ENCODE assay signal across 7 mouse cellular contexts in the genomic region with DNA sequence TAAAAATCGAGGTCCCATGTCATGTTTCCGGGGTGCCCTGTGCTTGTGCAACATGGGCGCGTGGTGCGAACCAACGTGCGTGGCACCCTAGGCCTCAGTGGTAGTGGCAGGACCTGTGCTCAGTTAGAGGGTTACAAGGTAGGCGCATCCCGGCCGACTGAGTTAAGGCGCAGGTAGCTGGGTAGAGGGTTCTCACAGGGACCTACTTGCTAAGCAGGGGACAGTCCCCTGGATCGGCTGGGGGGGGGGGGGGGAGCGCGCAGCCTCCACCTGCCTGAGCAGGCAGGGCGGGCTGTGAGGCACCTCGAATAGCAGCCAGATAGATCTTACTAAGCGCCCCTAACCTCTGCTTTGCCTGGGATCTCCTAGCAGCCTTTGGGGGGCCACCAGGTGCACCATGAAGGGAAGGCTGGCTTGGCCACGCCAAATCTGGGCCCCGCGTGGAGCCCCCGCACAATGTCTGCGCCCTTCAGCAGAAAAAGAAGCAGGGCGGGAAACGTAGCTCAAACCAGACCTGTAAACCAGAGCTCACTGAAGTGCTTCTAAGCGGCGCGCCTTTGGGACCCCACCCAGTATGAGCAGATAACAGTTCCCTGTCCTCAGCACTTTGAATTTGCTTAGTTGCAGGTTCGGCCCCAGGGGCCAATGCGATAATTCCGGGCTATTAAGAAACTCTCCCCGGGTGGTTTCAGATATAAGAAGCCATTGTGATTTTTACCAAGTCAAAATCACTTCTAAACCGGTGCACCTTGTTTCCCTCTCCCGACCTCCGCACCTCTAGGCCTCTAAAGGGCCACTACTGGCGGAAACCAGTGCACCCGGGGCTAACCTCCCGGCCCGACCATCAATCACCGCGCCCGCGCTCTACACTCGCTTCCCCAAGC. TPM values are rescaled to one million over a fixed set of nuclear protein-coding genes. Genes with fewer than 3 reads are reported as not detected.
DNase-seq lines count a peak whose midpoint lies in the region; ATAC-seq lines count a peak whose summit lies in the region.

No protein-coding gene starts in this region.

- H3K4me2 ChIP-seq in forebrain, embryonic 14.5 days (ENCODE audit: low read length) = peak overlapping the region; percentile 50
- peak overlapping the region; percentile 47 for H3K4me2 ChIP-seq in liver, embryonic 13.5 days

- no peaks in the 10 kb centered on the region for H3K9me3 ChIP-seq in forebrain, embryonic 14.5 days (replicated peaks; ENCODE audit: control insufficient read depth, low read length)
- H3K9me3 ChIP-seq in liver, embryonic 13.5 days (replicated peaks) = no peaks in the 10 kb centered on the region

- no peak for ATAC-seq in forebrain, embryonic 14.5 days
- no peak for ATAC-seq in liver, embryonic 13.5 days (ENCODE audit: low read depth)

- peaks cover 99% of the 10 kb centered on the region for H3K27me3 ChIP-seq in forebrain, embryonic 14.5 days (replicated peaks; ENCODE audit: control insufficient read depth, insufficient read depth, low read length)
- peaks cover 100% of the 10 kb centered on the region for H3K27me3 ChIP-seq in liver, embryonic 13.5 days

- no peak overlapping the region for H3K9ac ChIP-seq in forebrain, embryonic 14.5 days (ENCODE audit: low read length)
- H3K9ac ChIP-seq in liver, embryonic 13.5 days = peak overlapping the region; percentile 42

- H3K4me1 ChIP-seq in forebrain, embryonic 14.5 days (ENCODE audit: control insufficient read depth, insufficient read depth, low read length) = peaks cover 4% of the 10 kb centered on the region
- peaks cover 13% of the 10 kb centered on the region for H3K4me1 ChIP-seq in liver, embryonic 13.5 days (replicated peaks)

- peak; percentile 18 for DNase-seq in retina, embryonic 14.5 days (ENCODE audit: low spot score)
- no peak for DNase-seq in retina, postnatal 1 day
- no peak for DNase-seq in forebrain, embryonic 14.5 days (ENCODE audit: low spot score)
- no peak for DNase-seq in liver, embryonic 13.5 days
- no peak for DNase-seq in urinary bladder, postnatal 14 days (ENCODE audit: low spot score)
- DNase-seq in ovary, adult 18-20 months (ENCODE audit: low spot score) = no peak
- DNase-seq in frontal cortex, postnatal 25 days (ENCODE audit: low spot score in 2 of 2) = no peak

- under 1% methylated on average over 43 of the region's 43 CpGs for WGBS in forebrain, embryonic 14.5 days
- WGBS in liver, embryonic 13.5 days (ENCODE audit: insufficient replicate concordance) = 1% methylated on average over 40 of the region's 43 CpGs

- H3K27ac ChIP-seq in forebrain, embryonic 14.5 days (ENCODE audit: low read depth, low read length) = no peak overlapping the region
- H3K27ac ChIP-seq in liver, embryonic 13.5 days = peak overlapping the region; percentile 72

- no peaks in the 10 kb centered on the region for H3K36me3 ChIP-seq in forebrain, embryonic 14.5 days (ENCODE audit: control insufficient read depth, insufficient read depth, low read length)
- 0 out of 2 replicates have a peak, but pooled peaks cover 1% of the 10 kb centered on the region for H3K36me3 ChIP-seq in liver, embryonic 13.5 days

- peak overlapping the region; percentile 31 for H3K4me3 ChIP-seq in forebrain, embryonic 14.5 days (ENCODE audit: low read depth, low read length)
- peak overlapping the region; percentile 54 for H3K4me3 ChIP-seq in liver, embryonic 13.5 days (replicated peaks)

RNA-seq across cellular contexts. Expression of a gene that starts 6.6 kb away (rescaled TPM):
- 74.0 and 89.8 TPM in 2 replicates for polyA plus RNA-seq in forebrain, embryonic 14.5 days (2014; fragmentation: Nextera tagmentation; extraction: Ambion mirVana)
- 369 and 378 TPM in 2 replicates for polyA plus RNA-seq in liver, embryonic 13.5 days (2015; fragmentation: Nextera tagmentation; extraction: Ambion mirVana)

RNA-seq across cellular contexts. Expression of a gene that starts 9.7 kb away (rescaled TPM):
- polyA plus RNA-seq in forebrain, embryonic 14.5 days (2014; fragmentation: Nextera tagmentation; extraction: Ambion mirVana) = not detected in 2 replicates
- polyA plus RNA-seq in liver, embryonic 13.5 days (2015; fragmentation: Nextera tagmentation; extraction: Ambion mirVana) = not detected in 2 replicates
